In genomic region chr2:57165416-57165815, GRCm38 (mm10) we compare ENCODE assay signal across 18 mouse cellular contexts.
"Had no signal": no experiment of that assay in that cellular context is flagged by ENCODE, and none has a peak within 500 bp of the region (broad histone marks: within the 10 kb centered on the region; RNA-seq: fewer than 3 reads in every experiment).

No protein-coding gene starts in this region.

- ATAC-seq: midbrain, embryonic 16.5 days had no signal

- H3K9me3 ChIP-seq: megakaryocyte, embryonic 14.5 days; midbrain, embryonic 10.5 days; midbrain, embryonic 12.5 days; neural tube, embryonic 13.5 days; neural tube, embryonic 15.5 days had no signal

- H3K36me3 ChIP-seq: midbrain, embryonic 10.5 days; midbrain, embryonic 12.5 days; neural tube, embryonic 13.5 days; neural tube, embryonic 15.5 days had no signal

- H3K9ac ChIP-seq: lung, embryonic 14.5 days; midbrain, embryonic 12.5 days; neural tube, embryonic 13.5 days; neural tube, embryonic 15.5 days had no signal

- DNase-seq: lung, adult 18-20 months; lung, embryonic 14.5 days; lung, postnatal 10 days; lung, postnatal 4 days; midbrain, embryonic 14.5 days; right cerebral cortex, postnatal 25 days; right cerebral cortex, postnatal 4 days; spleen, adult 18-20 months; thymus, adult 18-20 months; thymus, postnatal 14 days; thymus, postnatal 36 days had no signal

- H3K27me3 ChIP-seq: midbrain, embryonic 12.5 days; neural tube, embryonic 13.5 days; neural tube, embryonic 15.5 days had no signal

- H3K4me3 ChIP-seq: megakaryocyte, embryonic 14.5 days; midbrain, embryonic 10.5 days; midbrain, embryonic 12.5 days; myocyte; neural tube, embryonic 13.5 days; neural tube, embryonic 15.5 days had no signal

- H3K4me1 ChIP-seq: midbrain, embryonic 10.5 days; midbrain, embryonic 12.5 days; neural tube, embryonic 13.5 days; neural tube, embryonic 15.5 days had no signal

- H3K27ac ChIP-seq: midbrain, embryonic 10.5 days; midbrain, embryonic 12.5 days; neural tube, embryonic 13.5 days; neural tube, embryonic 15.5 days had no signal
